Mouse (Mus musculus) left cerebral cortex, postnatal 36 days (tissue): ENCODE results near the gene Ptpn13. TPM values are rescaled to one million over a fixed set of nuclear protein-coding genes. Genes with fewer than 3 reads are reported as not detected.

ENCODE experiments used
- DNase-seq, 2 experiments: peaks; one replicate each; pipeline ENCODE4 v3.0.0; 2021 to 2022; ENCODE audit warnings: low spot score in 2 of 2, mixed read lengths in 1 of 2
- intact Hi-C: fragments of 180-260 bp; cut with DNase I; formaldehyde crosslinking; loops from one replicate; pipeline ENCODE4 v1.15.1; 2025
- total RNA-seq, 2 experiments: library from RNA; stranded (reverse); gene quantifications; 2 replicates each; pipeline ENCODE4 v1.2.3; 2021

The Ptpn13 gene
- total RNA-seq, 2 experiments from 2014 or later = 8.3 to 11.6 TPM

GRCm38 (mm10) chr5:103568034-103568433 lies 143.0 kb downstream of the Ptpn13 start:
- DNase-seq = no peak
- intact Hi-C loops = no loop called here

DNA sequence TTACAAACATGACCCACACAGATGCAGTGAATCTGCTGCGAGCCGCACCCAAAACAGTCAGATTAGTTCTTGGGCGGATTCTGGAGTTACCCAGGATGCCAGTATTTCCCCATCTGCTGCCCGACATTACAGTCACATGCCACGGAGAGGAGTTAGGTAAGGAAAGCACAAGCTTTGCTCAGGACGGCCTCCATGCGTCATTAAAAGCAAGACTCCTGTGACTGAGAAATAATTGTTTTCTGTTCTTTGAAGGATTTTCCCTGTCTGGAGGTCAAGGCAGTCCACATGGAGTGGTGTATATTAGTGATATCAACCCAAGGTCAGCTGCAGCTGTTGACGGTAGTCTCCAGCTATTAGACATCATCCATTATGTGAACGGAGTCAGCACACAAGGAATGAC lies 144.5 kb downstream of the Ptpn13 start:
- intact Hi-C loops = no loop called here
- DNase-seq = no peak

GRCm38 (mm10) chr5:103579680-103580420 lies 154.9 kb downstream of the Ptpn13 start:
- intact Hi-C loops = no loop called here
- no peak for DNase-seq

DNA sequence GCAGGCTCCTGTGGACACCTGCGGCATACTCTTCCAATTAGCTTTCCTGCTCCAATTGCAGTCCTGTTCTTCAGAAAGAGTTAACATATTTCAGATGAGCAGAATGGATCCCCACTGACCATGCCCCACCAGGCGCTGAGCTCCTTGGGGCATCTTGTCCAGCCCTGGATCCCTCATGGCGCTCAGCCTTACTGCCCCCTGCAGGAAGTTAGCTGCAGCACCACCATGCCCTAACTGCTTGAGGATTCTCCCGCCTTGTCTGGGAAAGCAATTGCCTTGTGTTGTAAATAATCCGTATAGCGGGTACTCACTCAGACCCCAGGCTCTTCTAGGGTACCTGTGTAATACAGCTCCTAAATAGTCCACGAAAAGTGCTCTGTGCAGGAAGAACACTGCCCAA lies 162.2 kb downstream of the Ptpn13 start:
- intact Hi-C loops = no loop called here
- no peak for DNase-seq

GRCm38 (mm10) chr5:103591846-103592245 lies 166.9 kb downstream of the Ptpn13 start:
- DNase-seq = no peak
- intact Hi-C loops = no loop called here

DNA sequence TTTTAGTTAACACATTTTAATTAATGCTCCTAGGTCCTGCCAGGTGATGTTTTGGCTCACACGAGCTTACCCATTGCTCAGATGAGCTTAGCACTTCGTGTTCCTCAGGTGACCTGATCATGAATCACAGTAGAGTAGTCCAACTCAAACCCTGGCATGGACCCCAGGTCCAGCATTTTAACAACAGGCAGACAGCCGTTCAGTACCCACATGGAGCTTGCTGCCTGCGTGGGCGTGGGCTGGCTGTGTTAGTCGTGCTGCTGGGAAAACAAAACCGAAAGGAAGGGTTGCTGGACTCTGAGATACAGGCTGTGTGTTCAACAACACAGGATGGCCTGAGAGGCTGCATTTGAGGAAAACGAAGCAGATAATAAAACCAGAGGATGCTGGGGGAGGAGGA lies 167.7 kb downstream of the Ptpn13 start:
- intact Hi-C loops = no loop called here
- peak; percentile 20 to 31 for DNase-seq

DNA sequence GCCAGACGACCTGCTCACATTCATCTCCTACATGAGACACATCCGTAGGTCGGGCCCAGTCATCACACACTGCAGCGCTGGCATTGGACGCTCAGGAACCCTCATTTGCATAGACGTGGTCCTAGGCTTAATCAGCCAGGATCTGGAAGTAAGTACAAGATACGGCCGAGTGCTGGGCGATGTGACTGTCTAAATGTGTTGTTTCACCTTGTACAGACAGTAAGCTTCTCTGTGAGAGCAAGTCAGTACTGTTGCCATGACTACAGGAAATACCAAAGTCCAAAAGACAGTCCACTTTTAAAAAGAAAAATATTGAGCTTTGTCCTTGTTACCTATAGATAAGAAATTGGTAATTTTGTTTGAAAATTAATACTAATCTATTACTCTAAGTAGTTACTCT lies 168.6 kb downstream of the Ptpn13 start:
- DNase-seq = no peak
- intact Hi-C loops = no loop called here

GRCm38 (mm10) chr5:103595394-103596226 lies 170.6 kb downstream of the Ptpn13 start:
- intact Hi-C loops = no loop called here

DNA sequence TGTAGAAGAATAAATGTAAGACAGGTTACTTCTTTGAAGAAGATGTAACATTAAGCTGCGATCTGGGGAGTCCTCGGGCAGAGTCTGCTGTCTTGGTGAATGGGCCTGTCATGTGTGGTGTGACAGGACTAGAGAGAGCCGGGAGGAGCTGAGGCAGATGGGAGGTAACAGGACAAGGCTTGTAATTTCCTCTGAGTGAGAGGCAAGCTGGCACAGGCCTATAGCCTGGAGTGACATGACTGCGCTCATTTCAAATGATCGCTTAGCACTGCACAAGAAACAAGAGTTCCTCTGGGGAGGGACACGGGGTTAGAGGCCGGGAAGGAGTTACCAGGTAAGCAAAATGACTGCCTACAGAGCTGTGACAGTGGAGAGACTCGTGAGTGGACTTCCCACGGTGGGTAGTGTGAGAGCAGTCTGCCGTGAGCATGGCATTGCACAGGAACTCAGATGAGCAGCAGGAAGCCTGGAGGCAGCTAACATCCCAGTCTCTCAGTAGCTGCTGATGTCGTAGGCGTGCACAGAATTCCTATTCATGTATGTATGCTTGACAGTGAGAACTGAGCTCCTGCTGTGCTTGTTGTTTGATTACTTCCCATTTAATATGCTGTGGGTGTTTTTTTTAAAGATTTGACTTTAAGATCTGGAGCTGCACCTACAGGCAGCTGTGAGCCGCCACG lies 171.6 kb downstream of the Ptpn13 start:
- intact Hi-C loops = no loop called here
- no peak for DNase-seq

More at GRCm38 (mm10) chr5:103595394-103596226, 170.6 kb downstream of the Ptpn13 start:
- DNase-seq = no peak

DNA sequence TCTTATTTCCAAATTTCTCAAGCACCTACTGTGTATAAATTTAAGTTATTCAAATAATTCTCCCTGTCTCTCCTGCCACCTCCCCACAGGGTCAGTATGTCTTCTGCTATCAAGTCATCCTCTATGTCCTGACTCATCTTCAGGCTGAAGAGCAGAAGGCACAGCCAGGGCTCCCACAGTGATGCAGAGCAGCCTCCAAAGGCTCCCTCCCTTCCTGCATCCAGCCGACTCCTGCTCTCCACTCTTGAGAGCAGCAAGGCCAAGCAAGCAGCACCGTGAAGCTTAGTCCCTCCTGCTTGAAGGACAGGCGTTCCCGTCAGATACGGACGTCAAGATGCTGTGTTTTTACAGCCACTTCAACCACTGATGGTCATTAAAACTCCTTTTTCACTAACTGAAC lies 172.6 kb downstream of the Ptpn13 start:
- no peak for DNase-seq
- intact Hi-C loops = no loop called here

GRCm38 (mm10) chr5:103598264-103598663 lies 173.3 kb downstream of the Ptpn13 start:
- intact Hi-C loops = no loop called here
- DNase-seq = no peak

DNA sequence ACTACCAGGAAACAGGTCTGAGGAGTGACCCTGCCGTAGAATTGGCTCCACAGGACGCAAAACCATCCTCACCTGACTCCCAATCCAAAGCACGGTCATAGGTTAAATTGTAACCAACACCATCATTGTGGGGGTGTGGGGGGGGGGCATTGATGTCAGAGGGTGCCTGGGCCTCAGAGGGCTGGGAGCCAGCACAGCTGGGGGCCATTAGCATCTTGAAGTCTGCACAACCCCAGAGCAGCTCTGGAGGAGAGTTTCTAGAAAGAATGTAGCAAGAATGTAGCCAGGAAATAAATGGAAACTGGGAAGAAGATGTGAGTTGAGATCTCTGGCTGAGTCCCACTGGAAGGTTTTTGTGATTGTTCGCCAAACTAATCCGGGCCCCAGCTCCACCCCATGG lies 173.9 kb downstream of the Ptpn13 start:
- intact Hi-C loops = no loop called here
- no peak for DNase-seq

DNA sequence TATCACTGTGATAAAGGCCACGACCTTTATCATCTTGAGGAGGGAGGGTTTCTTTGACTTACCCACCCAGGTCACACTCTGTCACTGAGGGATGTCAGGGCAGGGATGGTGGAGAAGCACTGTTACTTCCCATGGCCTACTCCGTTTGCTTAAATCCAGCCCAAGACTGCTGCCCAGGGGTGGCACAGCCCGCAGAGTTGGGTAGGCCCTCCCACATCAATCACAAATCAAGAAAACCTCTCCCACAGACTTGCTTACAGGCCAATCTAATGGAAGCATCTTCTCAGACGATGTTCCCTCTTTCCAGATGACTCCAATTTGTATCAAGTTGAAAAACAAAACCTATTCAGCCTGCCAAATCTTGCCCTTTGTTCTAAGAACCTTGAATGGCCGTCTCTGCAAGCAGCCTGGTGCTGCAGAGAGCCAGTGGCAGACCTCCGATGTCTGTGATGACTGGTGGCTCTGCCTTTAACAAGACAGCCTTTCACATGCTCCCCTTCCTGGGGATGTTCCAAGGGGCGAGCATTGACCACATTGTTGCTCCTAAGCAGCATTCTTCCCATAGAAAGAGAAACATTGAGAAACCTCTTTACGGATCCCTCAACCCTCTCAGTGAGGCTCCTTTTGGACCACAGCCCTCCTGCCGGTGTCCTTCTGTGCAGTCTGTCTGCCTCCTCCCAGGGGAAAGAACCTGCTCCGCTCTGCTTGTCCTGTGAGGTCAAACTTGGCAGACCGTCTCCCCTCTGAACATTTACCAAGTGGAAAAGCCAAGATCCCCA lies 178.3 kb downstream of the Ptpn13 start:
- intact Hi-C loops = no loop called here
- DNase-seq = no peak

DNA sequence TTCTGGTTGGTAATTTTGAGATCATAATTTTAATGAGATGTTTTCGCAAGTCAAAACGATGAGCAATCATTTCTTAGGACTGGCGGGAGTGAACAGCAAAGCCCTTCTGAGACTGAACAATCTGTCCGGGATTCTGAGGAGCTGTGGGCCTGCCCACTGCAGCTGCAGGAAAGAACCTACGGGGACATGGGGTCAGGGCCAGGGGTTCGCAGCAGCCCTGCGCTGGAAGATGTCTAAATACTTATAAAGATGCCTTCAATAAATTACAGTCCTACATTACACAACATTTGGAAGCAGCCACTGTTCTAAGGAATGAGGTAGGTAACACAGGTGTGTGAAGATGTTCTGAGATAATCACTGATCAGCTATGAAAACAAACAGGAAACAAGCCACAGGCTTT lies 180.7 kb downstream of the Ptpn13 start:
- intact Hi-C loops = no loop called here
- no peak for DNase-seq

DNA sequence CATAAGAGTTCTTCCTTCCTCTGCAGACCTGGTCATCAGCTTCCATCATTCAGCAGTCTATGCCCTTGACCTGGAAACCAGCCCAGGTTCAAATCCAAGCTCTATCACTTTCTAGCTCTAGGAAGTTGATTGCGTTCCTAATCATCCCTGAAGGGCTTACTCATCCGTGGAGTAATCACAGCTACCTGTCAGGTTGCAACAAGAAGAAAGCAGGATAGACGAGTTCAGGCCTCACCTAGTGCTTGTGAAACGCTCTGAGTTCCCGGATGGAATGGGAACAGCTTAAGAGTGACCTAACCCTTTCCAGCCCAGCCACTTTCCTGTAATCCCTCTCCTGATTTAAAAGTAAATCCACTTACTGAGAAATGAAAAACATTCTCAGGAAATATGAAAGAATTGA lies 185.2 kb downstream of the Ptpn13 start:
- intact Hi-C loops = no loop called here
- no peak for DNase-seq

DNA sequence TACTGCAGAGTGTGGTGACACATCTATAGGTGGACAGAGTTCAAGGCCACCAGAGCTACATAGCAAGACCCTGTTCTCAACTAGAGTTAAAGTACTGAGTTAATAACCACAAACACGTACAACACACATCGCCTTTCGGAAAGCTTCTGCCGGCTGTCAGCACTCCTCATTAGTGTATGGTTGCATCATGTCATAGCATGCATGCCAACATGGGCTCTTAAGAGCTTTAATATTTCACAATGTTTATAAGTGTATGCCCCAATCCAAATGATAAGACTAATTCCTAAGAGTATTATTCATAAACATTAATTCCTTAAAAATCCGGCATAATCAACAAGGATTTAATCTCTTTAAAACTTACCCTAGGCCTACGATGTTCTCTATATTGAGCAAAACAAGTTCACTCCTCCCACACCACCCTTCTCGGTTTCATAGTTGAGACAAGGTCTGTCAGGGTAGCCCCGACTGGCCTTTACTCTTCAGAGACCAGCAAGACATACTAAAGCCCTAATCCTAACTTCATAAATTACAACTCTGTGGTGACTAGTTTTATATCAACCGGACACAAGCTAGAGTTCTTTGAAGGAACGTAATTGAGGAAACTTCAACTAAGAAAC lies 186.0 kb downstream of the Ptpn13 start:
- DNase-seq = no peak
- intact Hi-C loops = no loop called here

GRCm38 (mm10) chr5:103612316-103612715 lies 187.3 kb downstream of the Ptpn13 start:
- DNase-seq = no peak
- intact Hi-C loops = no loop called here

GRCm38 (mm10) chr5:103614356-103614755 lies 189.4 kb downstream of the Ptpn13 start:
- intact Hi-C loops = no loop called here
- no peak for DNase-seq

- intact Hi-C loops = no loop called here
- no peak for DNase-seq
Observed at GRCm38 (mm10) chr5:103617191-103617590, 192.2 kb downstream of the Ptpn13 start.
